Mouse (Mus musculus) urinary bladder, postnatal 36 days (tissue): Measurements from ENCODE around the gene Dmrtc2.
"Not testable (repeated sequence)": the region's sequence is repeated elsewhere in the genome, so short reads cannot be mapped to it uniquely, and the experiment has no call there.

ENCODE experiments used
- DNase-seq, 2 experiments: peaks; one replicate each; pipeline ENCODE4 v3.0.0; 2022; ENCODE audit warnings: low spot score in 2 of 2, mixed read lengths in 1 of 2

Gene Dmrtc2

DNA sequence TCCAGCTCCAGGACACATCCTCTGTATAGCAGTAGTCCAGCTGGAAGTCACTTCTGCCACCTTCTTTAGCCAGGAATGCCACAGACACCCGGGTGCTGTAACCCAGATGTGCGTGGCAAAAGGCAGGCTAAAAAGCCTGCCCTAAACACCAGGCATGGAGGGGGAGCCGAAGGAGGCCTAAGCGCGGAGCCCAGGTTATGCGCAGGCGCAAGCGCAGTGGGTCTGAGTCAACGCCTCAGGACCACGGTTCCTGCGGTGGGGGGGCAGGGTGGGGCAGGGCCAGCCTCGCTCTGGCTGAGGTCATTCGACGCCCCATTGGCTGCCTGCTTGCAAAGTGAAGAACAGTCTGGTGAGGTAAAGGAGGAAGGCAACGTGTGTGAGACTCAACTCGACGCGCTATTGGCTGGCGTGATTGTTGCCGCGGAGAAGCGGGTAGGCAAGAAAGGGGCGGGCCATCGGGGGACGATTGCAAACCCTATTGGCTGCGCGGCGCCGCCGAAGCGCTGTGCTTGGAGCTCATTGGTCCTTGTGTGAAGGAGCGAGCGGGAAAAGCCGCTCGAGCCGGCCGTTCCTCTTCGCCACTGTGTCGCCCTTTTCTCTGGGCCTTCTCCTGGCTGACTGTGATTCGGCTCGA lies at the start of gene Dmrtc2, which contains the start of gene Lypd4:
TSS of gene Dmrtc2 (plus strand) at position 526 of the 634 bp plus-strand sequence.
TSS of gene Lypd4 (minus strand) at position 410 of the 634 bp plus-strand sequence.
- DNase-seq = no peak

DNA sequence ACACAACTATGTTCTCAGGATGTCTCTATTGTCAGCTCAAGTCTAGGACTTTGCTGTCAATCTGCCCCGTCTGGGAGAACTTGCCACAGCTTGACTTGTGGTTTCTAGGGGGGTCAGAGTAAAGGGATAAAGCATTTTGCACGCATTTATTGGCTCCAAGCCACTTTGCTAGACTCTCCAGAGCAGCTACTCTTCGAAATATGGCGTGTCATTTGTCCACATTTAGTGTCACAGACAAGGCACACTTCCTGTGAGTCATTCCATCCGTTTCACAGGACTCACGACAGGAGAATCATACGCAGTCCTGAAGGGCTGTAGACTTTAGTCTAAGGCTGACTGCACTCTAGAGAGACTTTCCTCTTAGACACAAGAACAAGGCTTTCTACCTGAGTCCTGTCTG lies 45.4 kb upstream of the Dmrtc2 start:
- no peak for DNase-seq

DNA sequence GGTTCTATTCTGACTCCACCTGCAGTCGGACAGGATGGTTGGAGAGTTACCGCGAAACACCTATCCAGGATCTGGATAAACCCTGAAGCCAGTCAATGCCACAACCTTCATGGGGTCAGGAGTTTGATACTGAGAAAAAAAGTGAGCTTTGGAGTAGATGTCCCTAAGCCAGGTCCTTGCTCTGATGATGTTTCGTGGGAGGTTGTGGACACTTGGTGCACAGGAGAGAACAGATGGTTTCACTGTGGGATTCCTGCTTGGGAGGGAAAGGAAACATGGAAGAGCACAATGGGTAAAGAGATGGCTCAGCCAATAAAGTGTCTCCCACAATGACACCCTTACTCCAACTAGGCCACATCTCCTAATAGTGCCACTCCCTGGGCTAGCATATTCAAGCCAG lies 42.7 kb upstream of the Dmrtc2 start:
- no peak for DNase-seq

DNA sequence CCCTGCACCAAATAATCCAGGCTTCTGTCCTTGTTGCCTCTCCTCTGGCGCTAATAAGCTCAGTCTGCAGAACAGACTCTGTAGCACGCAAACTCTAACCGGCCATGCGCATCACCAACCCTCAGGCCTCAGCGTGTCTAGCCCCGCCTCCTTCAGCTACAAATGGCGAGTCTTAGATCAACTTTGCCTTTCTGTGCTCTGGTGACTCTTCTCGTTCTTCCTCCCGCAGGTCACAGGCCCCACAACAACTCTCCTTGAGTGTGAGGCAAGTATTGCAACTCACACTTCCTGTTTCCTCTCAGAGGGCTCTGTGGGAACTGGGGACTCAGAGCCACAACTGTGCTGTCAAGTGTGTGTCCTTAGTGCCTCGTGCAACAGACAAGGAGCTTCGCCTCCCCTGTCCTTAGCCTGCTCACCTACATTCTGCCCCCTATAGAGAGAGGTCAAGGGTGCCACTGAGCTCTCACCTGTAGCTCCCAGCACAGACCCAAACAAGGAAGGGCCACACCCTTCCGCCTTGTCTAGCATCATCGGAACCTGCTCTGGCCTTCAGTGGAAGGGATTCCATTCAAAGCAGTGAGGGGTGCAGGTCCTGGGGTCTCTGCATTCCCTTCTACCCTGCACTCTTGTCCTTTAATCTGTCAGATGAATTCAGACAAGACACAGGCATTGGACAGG lies 31.0 kb upstream of the Dmrtc2 start:
- DNase-seq = not testable (repeated sequence)

DNA sequence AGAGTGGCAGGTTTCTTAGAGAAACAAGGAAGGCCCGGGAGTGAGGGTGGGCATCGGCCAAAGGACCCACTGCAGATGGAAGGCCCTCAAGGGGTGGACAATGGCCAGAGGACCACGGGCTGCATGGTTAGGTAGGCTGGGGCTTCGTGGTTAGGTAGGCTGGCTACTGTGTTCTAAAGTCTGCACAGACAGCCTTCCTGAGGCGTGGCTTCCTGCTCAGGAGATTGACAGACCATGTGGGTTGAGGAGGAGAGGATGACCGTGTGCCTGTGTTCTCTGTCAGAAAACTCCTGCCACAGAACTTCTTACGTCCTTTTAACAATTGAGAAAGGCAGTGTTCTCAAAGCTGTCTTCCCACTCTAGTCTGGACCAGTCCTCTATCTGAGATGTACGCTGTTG lies 30.4 kb upstream of the Dmrtc2 start:
- DNase-seq = no peak

DNA sequence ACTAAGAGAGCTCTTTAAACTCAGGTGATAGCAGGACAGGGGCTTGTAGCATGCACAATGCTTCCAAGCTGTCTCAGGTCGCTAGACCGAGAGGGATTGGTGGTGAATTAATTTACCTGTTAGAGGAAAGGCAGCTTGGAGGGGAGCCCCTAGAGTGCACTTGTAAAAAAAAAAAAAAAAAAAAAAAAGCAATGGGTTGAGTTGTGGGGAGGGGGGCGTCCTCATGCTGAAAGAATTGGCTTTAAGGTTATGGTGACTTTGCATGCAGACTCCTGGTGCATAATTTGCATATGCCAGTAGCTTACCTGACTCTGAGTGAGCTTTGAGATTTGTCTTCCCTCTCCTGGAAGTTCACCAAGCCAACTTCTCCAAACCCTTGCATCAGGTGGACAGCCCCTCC lies 29.5 kb upstream of the Dmrtc2 start:
- DNase-seq = no peak

DNA sequence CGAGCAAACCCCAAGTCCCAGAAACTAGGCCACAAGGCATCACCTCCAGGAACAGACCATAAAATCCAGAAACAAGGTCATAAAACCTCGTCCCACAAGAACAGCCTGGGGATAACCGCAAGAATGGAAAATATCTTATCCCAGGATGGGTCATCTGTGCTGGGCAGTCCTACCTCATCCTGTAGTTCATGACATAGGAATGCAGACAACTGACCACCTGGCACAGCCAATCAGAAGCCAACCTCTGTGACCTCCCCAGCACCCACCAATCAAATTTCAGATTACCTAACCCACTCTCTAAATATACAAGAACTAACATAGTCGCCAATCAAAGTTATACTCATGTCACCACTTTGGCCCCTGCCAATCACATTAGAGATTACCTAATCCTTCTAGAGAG lies 28.8 kb upstream of the Dmrtc2 start:
- DNase-seq = no peak

DNA sequence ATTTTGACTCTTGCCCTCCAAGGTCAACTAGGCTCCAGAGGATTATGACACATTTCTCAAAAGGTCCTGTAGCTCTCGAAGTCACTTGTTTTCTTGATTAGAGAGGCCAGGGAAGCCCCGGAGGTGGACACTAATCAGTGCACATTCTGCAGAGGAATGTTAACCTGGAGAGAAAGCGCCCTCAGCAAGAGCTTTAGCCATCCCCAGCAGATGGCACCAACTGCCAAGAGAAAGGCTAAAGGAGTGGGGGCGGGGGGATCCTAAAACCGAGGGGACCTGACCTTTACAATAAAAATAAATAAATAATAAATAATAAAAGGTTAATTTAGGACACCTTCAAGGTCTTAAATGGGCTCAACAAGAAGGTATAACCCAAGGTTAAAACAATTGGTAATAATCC lies 25.7 kb upstream of the Dmrtc2 start:
- DNase-seq = no peak

DNA sequence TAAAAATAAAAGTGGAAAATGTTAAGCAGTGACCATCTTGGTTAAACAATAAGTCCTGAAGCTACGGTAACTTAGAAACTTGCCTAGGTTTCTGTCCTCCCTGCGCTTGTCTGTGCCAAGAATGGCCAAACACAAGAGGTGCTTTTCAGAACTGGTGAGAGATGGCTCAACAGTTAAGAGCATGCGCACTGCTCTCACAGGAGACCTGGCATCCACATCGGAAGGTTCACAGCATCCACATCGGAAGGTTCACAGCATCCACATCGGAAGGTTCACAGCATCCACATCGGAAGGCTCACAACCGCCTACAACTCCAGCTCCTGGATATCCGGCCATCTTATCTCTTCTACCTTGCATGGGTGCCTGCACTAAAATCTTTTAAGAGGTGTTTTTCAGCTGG lies 24.7 kb upstream of the Dmrtc2 start:
- no peak for DNase-seq

DNA sequence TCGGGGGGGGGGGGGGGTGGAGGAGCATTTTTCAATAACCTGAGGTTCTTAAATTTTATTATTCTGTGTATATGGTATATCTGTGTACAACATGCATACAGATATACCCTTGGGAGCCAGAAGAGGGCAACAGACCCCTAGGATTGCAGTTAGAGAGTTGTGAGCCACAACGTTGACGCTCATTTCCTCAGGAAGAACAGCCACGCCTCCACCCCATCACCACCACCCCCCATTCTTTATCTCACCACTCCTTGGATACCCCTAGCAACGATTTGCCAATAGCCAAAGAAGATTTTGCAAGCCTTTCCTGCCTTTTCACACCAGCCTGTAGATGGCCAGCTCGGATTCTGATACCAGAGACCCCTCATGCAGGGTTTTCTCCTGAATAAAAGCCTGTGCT lies 24.1 kb upstream of the Dmrtc2 start:
- no peak for DNase-seq

DNA sequence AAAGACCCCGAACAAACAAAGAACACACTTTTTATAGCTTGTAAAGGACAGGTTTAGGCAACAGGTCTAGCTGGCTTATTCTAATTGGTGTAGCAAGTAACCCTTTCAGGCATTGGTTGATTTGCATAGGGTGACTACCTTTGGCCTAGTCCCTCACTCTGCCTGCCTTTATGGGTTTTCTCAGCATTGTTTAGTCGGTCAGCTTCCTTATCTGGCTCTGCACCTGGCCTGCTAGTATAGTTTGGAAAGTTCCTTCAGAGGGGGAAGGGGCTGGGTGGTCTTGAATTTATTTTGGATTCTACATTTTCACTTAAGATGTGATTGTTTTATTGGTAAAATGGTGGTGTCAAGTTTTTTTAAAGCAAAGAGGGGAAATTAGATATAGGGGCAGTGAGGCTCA lies 23.3 kb upstream of the Dmrtc2 start:
- not testable (repeated sequence) for DNase-seq

DNA sequence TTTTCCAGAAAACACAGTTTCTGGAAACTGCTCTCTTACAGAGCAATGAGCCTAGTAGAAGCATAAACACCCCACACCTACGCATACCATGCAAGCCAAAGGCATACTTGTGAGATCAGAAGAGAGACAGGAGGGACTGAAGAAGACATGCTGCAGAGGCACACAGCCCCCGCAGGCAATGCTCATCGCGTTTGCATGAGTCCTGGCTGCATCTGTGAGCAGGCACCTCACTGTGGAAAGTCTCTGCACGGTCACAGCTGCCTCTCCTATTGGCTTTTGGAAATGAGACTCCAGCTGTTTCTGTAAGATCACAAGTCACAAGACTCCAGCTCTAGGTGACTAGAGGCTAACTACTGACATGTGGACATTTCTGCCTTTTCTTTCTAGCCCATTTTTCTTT lies 19.7 kb upstream of the Dmrtc2 start:
- no peak for DNase-seq

DNA sequence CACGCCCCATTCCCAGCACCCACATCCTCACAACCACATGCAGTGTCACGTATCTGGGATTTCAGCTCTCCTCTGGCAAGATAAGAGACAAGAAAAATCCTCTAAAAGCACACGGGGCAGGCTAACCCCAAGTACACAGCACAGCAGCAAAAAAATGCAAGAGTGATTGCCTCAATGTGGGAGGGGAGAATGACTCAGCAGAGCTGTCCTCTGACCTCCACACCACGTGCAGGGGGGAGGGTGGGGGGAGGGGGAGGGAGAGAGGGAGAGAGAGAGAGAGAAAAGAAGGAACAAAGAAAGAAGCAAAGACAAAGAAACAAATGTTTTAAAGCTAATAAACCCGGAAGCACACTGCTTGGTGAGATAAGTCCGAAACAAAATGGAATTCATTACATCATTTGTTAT lies 19.0 kb upstream of the Dmrtc2 start:
- DNase-seq = peak in 1 of 2 experiments; percentile 13

DNA sequence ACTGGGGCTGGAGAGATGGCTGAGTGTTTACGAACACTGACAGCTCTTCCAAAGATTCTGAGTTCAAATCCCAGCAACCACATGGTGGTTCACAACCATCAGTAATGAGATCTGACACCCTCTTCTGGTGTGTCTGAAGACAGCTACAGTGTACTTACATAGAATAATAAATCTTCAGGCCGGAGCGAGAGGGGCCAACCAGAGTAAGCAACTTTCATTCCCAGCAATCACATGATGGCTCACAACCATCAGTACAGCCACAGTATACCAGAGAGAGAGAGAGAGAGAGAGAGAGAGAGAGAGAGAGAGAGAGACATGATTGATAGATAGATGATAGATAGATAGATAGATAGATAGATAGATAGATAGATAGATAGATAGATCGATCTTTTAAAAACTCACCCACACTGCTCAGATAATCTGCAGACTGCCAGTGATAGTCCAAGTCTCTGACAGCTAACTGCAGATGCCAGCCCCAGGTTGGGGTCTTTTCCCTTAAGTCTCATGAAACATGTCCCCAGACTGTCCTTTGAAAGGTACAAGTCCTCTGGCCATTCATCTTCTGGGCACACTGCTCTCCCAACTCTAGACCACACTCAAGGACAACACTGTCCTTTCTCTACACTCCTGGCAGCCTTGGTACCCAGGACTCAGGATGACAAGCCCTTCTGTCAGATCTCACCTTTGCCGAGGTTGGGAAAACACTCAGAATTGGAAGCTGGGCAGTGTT lies 18.1 kb upstream of the Dmrtc2 start:
- no peak for DNase-seq

DNA sequence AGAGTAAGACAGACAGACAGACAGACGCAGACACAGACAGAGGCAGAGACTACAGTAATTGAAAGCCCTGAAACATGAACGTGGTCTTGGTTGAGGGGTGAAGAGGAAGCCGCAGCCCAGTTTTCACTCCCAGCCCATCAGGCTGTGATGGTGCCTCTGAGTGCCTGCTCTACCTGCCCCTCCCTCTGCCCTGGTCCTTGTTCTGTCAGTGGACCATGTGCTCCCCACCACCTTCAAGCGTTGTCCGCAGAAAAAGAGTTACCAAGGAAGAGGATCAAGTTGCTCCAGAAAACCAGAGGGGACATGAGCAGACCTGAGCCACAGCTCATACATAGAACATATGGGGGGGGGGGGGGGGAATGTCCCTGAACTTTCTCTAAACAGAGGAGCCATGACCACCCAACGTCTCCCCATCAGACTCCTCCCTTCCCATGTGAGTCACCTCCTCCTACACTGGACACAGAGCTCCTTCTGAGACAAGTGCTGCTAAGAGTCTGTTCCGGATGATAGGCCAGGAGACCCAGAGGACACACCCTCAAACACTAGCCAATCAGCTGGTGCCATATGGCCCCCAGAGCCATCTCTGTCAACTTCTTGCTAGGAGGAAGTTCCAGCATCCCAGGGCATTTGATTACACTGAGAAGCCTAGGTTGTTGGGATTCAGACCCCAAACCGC lies 17.2 kb upstream of the Dmrtc2 start:
- DNase-seq = no peak

DNA sequence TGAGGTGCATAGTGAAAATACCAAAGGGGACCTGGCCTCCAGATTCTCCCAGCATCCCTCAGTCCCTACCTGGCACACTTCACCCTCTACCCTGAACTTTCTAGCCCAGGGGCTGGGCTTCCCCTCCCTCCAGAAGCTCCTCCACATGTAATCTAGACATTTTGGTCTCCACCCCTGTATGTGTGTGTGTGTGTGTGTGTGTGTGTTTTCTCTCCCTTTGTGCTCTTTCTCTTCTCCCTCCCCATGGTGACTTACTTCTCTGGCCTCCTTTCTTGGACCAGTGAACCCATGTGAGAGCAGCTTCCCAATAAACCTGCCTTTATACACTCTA lies 16.7 kb upstream of the Dmrtc2 start:
- no peak for DNase-seq

DNA sequence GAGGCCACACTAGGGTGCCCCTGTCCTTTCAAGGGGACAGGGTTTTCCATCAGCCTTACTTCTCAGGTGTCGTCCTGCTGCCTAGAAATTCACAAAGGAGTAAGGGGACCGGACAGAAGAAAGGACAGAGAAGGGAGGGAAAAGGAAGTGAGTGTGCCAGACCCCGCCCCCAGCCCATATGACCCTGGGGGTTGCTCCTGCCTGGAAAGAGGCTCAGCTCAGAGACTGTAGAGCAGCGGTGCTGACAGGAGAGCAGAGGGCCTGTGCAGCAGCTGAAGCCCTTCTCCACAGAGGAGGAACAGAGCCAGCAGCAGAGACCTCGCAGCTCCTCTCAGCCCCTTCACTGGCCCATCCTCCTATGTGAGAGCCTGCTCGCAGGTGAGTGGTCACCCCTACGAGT lies 16.2 kb upstream of the Dmrtc2 start:
- no peak for DNase-seq

DNA sequence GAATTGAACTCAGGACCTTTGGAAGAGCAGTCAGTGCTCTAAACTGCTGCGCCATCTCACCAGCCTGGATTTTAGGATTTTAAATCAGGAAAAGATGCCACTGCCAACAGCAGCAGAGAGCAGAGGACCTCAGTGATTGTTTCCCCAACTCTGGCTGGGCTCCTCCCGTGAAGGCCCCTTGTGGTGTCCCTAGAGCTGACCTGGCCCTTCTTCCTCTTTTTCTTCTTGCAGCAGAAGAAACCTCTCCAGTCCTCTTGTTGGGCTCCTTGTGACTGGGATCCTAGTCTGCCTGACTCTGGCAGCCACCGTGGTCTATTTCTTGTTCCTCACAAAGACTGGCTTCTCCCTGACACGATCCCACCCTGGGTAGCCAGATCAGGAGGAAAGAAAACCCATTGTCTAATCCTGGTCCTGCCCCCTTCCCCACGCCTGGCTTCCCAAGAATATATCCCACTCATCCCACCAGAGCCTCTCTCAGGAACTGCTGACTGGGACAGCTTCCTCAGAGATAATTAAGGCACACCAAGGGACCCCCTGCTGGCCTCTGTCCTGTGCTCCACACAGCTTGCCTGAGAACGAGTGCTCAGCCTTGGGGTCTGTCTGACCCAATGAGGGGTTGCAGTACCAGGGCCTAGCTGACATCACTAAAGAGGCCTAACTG lies 13.3 kb upstream of the Dmrtc2 start:
- DNase-seq = no peak

DNA sequence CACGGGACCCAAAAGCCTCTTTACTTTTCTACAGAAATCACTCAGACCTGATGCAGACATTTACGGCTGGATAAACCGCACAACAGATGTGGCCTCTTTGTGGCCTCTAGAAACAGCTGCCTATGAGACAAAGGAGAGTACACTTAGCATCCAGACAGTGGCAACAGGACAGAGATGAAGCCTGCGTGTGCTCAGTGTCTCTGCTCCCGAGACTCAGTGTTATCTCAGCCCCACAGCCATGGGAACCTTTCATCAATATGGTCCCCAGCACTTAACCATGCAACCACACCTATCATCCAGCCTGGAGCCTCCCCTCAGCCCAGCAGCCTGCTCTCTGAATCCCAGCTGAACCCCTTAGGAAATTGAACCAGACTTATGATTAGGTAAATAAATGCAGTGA lies 10.6 kb upstream of the Dmrtc2 start:
- DNase-seq = no peak

DNA sequence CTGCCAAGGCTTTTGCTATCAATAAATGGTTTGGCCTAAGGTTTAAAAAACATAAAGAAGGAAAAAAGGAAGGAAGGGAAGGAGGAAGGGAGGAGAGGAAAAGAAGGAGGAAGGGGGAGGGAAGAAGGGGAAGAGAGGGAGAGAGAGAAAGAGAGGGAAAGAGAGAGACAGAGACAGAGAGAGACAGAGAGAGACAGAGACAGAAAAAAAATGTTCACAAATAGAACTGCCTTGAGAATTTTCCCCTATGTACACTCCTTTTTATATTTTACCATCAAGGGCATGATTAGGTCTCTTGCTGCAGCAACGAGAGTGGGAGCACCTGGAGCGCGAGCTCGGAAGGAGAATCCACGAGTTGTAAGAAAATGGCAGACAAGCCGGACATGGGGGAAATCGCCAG lies 7.9 kb upstream of the Dmrtc2 start, which contains the start of gene Gm9844:
TSS of gene Gm9844 (plus strand) at position 301 of the 400 bp plus-strand sequence.
- no peak for DNase-seq

DNA sequence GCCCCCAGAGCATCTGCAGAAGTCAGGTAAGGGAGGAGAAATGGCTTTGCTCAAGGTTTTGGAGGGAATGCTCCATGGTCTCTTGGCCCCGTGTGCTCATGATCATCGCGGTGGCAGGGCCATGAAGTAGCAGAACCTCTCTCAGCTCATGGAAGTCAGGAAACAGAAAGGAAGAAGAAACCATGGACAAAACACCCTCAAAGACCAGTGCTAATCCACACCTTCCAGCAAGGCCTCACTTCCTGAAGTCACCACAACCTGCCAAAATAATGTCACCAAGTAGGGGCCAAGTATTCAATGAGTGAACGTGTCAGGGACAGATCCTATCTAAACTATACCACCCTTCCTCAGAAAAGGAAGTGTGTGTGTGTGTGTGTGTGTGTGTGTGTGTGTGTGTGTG lies 7.0 kb upstream of the Dmrtc2 start:
- no peak for DNase-seq

DNA sequence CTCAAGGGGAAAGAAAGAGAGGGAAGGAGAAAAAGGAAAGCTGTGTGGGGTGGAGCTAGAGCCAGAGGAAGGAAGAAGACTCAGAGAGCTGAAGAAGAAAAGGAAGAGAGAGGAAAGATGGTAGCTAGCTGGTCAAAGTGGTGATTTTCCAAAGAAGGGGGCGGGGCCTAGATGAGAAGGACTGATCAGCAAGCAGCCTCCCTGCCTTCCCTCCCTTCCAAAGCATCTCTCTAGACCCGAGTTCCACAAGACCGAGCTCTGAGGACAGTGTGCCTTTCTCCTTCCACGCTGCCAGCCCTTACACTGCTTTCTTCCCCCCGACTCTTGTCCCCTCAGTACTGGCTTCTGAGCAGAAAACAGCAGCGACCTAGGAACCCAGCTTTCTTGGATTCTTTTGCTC lies 5.7 kb upstream of the Dmrtc2 start:
- DNase-seq = no peak
